Mouse (Mus musculus) CH12.LX (cell line): ENCODE results near the gene Erfe. TPM values are rescaled to one million over a fixed set of nuclear protein-coding genes. Genes with fewer than 3 reads are reported as not detected.

ENCODE experiments used
- DNase-seq: peaks from one replicate; pipeline ENCODE4 v3.0.0-alpha.2; 2013; ENCODE audit errors: extremely low read depth
- H3K27ac ChIP-seq: 2 replicates; pipeline ENCODE4 v1.5.1; 2012; ENCODE audit warnings: low read depth, mild to moderate bottlenecking, control low read depth, moderate library complexity; ENCODE audit not compliant: insufficient read depth
- H3K27me3 ChIP-seq: replicated peaks from 2 replicates; pipeline ENCODE3; 2012; ENCODE audit warnings: inconsistent platforms
- H3K36me3 ChIP-seq, 2 experiments: replicated peaks in 1 of 2; 2 replicates each; pipeline versions ENCODE3 to v1.6.1; 2012; ENCODE audit warnings: inconsistent platforms in 1 of 2, low read length in 1 of 2, mild to moderate bottlenecking in 1 of 2, mixed read lengths in 1 of 2, moderate library complexity in 1 of 2; ENCODE audit not compliant: control insufficient read depth in 1 of 2, insufficient read depth in 1 of 2
- H3K4me1 ChIP-seq, 2 experiments: 2 replicates each; pipeline ENCODE4 v1.6.1; 2012; ENCODE audit warnings: inconsistent platforms in 1 of 2, moderate library complexity in 1 of 2; ENCODE audit not compliant: insufficient read depth in 2 of 2, control insufficient read depth in 1 of 2
- H3K4me2 ChIP-seq: 2 replicates; pipeline ENCODE4 v1.6.1; 2012; ENCODE audit warnings: low read depth, mild to moderate bottlenecking, control low read depth; ENCODE audit not compliant: poor library complexity, insufficient read depth, severe bottlenecking
- H3K4me3 ChIP-seq, 3 experiments: fragments of 150-350 bp in 1 of 3; sonication (generic) in 1 of 3; replicated peaks in 1 of 3; 2 replicates each; pipeline versions ENCODE3 to v1.5.1; 2011 to 2012; ENCODE audit warnings: low read depth in 2 of 3, low read length in 2 of 3, mild to moderate bottlenecking in 2 of 3, moderate library complexity in 2 of 3, control low read depth in 1 of 3, improper control_type of control experiment in 1 of 3, inconsistent platforms in 1 of 3, mixed read lengths in 1 of 3; ENCODE audit not compliant: poor library complexity in 1 of 3
- H3K79me2 ChIP-seq: replicated peaks from 2 replicates; pipeline ENCODE4 v1.6.1; 2012; ENCODE audit warnings: mild to moderate bottlenecking, moderate library complexity; ENCODE audit not compliant: control insufficient read depth, poor library complexity, insufficient read depth, severe bottlenecking; ENCODE audit errors: extremely low read depth
- H3K9ac ChIP-seq: 2 replicates; pipeline ENCODE4 v1.6.1; 2012; ENCODE audit warnings: low read depth, mild to moderate bottlenecking, control low read depth, moderate library complexity; ENCODE audit not compliant: insufficient read depth
- H3K9me3 ChIP-seq: replicated peaks from 2 replicates; pipeline ENCODE3; 2012; ENCODE audit warnings: low read length, inconsistent platforms, mixed read lengths
- BHLHE40 ChIP-seq: IDR thresholded peaks from 2 replicates; pipeline ENCODE4 v1.6.1; 2011; ENCODE audit warnings: mild to moderate bottlenecking, low read depth, low read length, improper control_type of control experiment
- CHD2 ChIP-seq: IDR thresholded peaks from 2 replicates; pipeline ENCODE4 v1.6.1; 2011; ENCODE audit warnings: low read length, improper control_type of control experiment
- ELF1 ChIP-seq: IDR thresholded peaks from 2 replicates; pipeline ENCODE4 v1.6.1; 2014; ENCODE audit warnings: low read depth, mild to moderate bottlenecking, inconsistent platforms, low read length, improper control_type of control experiment
- EP300 ChIP-seq: IDR thresholded peaks from 2 replicates; pipeline ENCODE4 v1.6.1; 2011; ENCODE audit warnings: low read length, improper control_type of control experiment
- ETS1 ChIP-seq: conservative IDR thresholded peaks from 2 replicates; pipeline ENCODE4 v1.6.1; 2012; ENCODE audit warnings: low read depth, mild to moderate bottlenecking, inconsistent platforms, low read length, improper control_type of control experiment, moderate library complexity
- GABPA ChIP-seq: IDR thresholded peaks from 2 replicates; pipeline ENCODE4 v1.6.1; 2012; ENCODE audit warnings: low read depth, low read length, improper control_type of control experiment, inconsistent platforms; ENCODE audit not compliant: insufficient replicate concordance
- HCFC1 ChIP-seq: IDR thresholded peaks from 2 replicates; pipeline ENCODE4 v1.6.1; 2012; ENCODE audit warnings: low read depth, mild to moderate bottlenecking, inconsistent platforms, low read length, improper control_type of control experiment
- IRF4 ChIP-seq: IDR thresholded peaks from 2 replicates; pipeline ENCODE4 v1.6.1; 2014; ENCODE audit warnings: low read depth, mild to moderate bottlenecking, inconsistent platforms, low read length, improper control_type of control experiment
- KAT2A ChIP-seq: IDR thresholded peaks from 2 replicates; pipeline ENCODE4 v1.6.1; 2012; ENCODE audit warnings: low read length, improper control_type of control experiment, inconsistent platforms; ENCODE audit not compliant: insufficient replicate concordance
- MEF2A ChIP-seq: IDR thresholded peaks from 2 replicates; pipeline ENCODE4 v1.6.1; 2014; ENCODE audit warnings: low read depth, mild to moderate bottlenecking, inconsistent platforms, low read length, improper control_type of control experiment, borderline replicate concordance
- MXI1 ChIP-seq: IDR thresholded peaks from 2 replicates; pipeline ENCODE4 v1.6.1; 2011; ENCODE audit warnings: mild to moderate bottlenecking, low read depth, low read length, improper control_type of control experiment
- MYC ChIP-seq: IDR thresholded peaks from 2 replicates; pipeline ENCODE4 v1.6.1; 2011; ENCODE audit warnings: low read depth, mild to moderate bottlenecking, improper control_type of control experiment, low read length
- NELFE ChIP-seq: IDR thresholded peaks from 2 replicates; pipeline ENCODE4 v1.6.1; 2011; ENCODE audit warnings: low read depth, low read length, improper control_type of control experiment
- PAX5 ChIP-seq: IDR thresholded peaks from 2 replicates; pipeline ENCODE4 v1.6.1; 2012; ENCODE audit warnings: low read length, inconsistent platforms, mixed read lengths
- POLR2A ChIP-seq: IDR thresholded peaks from 2 replicates; pipeline ENCODE4 v1.6.1; 2011; ENCODE audit warnings: low read depth, mild to moderate bottlenecking, improper control_type of control experiment, low read length
- RCOR1 ChIP-seq: conservative IDR thresholded peaks from 2 replicates; pipeline ENCODE4 v1.6.1; 2012; ENCODE audit warnings: low read depth, mild to moderate bottlenecking, inconsistent platforms, low read length, improper control_type of control experiment
- SIN3A ChIP-seq: IDR thresholded peaks from 2 replicates; pipeline ENCODE4 v1.6.1; 2012; ENCODE audit warnings: low read length, improper control_type of control experiment, inconsistent platforms
- SMC3 ChIP-seq: IDR thresholded peaks from 2 replicates; pipeline ENCODE4 v1.6.1; 2011; ENCODE audit warnings: low read depth, low read length, improper control_type of control experiment
- TBP ChIP-seq: conservative IDR thresholded peaks from 2 replicates; pipeline ENCODE4 v1.6.1; 2011; ENCODE audit warnings: low read depth, low read length, improper control_type of control experiment
- TCF12 ChIP-seq: IDR thresholded peaks from 2 replicates; pipeline ENCODE4 v1.6.1; 2014; ENCODE audit warnings: low read depth, mild to moderate bottlenecking, inconsistent platforms, low read length, improper control_type of control experiment
- ZKSCAN1 ChIP-seq: IDR thresholded peaks from 2 replicates; pipeline ENCODE4 v1.6.1; 2012; ENCODE audit warnings: low read depth, inconsistent platforms, low read length, improper control_type of control experiment, borderline replicate concordance
- dilution Hi-C: fragments of 300-500 bp; cut with MboI; formaldehyde crosslinking; loops from 2 replicates; pipeline ENCODE4 v1.14.3; 2020; ENCODE audit warnings: low sequenced_read_pairs; ENCODE audit not compliant: extremely low pct_unique_long_range_greater_than_20kb, extremely low pct_ligation_motif_present
- in situ Hi-C: fragments of 300-500 bp; cut with MboI; formaldehyde crosslinking; loops from 3 replicates; pipeline ENCODE4 v1.14.3; 2019; ENCODE audit warnings: low sequenced_read_pairs, low pct_ligation_motif_present, low pct_unique_long_range_greater_than_20kb, mixed read lengths
- polyA plus RNA-seq: library from polyadenylated mRNA; unstranded; fragments of >175 nt; gene quantifications from 2 replicates; pipeline ENCODE4 v1.2.1, GENCODE M21; 2012; ENCODE audit warnings: low read depth; ENCODE audit not compliant: insufficient read length
- total RNA-seq, 2 experiments: library from RNA; depleted of rRNA; stranded (reverse); fragments of 300-350 nt in 1 of 2; fragments of >200 nt in 1 of 2; gene quantifications; 2 replicates each; pipeline ENCODE4 v1.2.3; 2012 to 2014

Erfe gene
- total and polyA plus RNA-seq, 3 experiments: 2.2 to 8.4 (median 2.3) TPM

DNA sequence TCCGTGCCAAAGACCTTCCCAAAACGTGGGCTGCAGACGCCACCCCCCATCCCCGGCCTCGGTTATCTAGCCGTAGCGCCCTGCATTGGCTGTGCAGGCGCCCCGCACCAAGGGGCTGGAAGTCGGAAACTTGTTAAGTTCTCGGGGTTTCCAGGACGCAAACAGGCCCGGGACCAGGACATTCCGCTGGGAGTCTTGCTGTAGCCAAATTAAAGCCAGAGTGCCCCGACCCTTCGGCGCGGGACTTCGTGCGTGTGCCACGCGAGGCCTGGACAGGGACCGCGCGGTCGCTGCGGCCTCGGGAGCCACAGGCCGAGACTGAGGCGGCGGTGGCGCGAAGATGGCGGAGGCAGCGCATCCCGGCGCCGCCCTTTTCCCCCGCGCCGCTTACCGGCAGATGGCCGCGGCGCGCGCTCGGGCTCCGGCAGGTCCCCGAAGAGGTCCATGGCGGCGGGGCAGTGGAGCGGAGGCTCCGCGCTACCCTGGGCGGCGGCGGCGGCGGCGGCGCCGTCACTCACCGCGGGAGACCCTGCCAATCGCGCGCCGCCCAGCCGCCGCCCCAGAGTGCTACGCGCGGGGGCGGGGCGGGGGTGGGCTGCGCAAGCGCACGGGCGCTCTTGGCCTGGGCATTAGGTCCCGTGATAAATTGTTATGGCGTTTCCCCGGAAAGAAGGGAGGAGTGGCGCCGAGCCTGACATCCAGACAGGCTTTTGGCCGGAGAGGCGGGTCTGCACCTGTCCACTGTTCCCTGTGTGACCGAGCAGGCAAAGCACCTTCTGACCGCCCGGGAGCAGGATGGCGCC is 32.2 kb downstream of the Erfe start, which contains the start of gene Ilkap (continued):
- 0 out of 2 replicates have a peak, but pooled peaks have one; percentile 30 for TF ChIP-seq IRF4
- TF ChIP-seq CHD2: no peak
- peak; percentile 18; the same call in 1 of the 2 replicates for TF ChIP-seq MYC
- TF ChIP-seq KAT2A: peak; percentile 59; the same call in 1 of the 2 replicates
- peak; percentile 87 for TF ChIP-seq BHLHE40
- TF ChIP-seq TCF12: peak; percentile 87
- peak; percentile 54; the same call in 1 of the 2 replicates for TF ChIP-seq TBP
- TF ChIP-seq MEF2A: peak; percentile 49; the same call in 1 of the 2 replicates

DNA sequence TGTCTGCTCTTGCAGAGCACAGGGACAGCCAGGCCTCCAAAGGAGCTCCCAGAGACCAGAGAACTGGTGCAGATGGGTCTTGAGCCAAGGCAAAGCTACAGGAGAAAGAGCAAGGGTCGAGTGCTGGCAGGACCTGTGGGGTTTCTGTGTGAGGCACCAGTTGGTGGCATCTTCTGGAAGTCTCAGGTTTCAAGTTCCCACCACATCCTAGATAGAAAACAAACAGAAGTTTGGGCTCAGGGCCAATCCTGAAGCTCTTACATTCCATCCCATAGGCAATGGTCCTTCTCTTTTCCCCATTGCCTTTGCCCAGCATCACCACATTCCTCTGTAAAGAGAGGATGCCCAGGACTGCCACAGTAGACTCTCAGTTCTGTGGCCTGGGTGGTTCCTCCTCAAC is 38.7 kb downstream of the Erfe start:
- dilution Hi-C loops (no loop called here), in situ Hi-C loops (no loop called here)
- H3K36me3 ChIP-seq: no peaks in the 10 kb centered on the region
- no peak for DNase-seq
- H3K79me2 ChIP-seq: no peaks in the 10 kb centered on the region
- H3K4me3 ChIP-seq: no peak overlapping the region
- no peak overlapping the region for H3K27ac ChIP-seq
- H3K9me3 ChIP-seq: peaks cover 1% of the 10 kb centered on the region
- H3K27me3 ChIP-seq: no peaks in the 10 kb centered on the region
- TF ChIP-seq GABPA (no peak), NELFE (no peak), SIN3A (no peak), EP300 (no peak), MXI1 (no peak), POLR2A (no peak), HCFC1 (no peak)
- peaks cover 10 to 34% of the 10 kb centered on the region in 2 experiments for H3K4me1 ChIP-seq
- H3K9ac ChIP-seq: no peak overlapping the region
- no peak overlapping the region for H3K4me2 ChIP-seq

DNA sequence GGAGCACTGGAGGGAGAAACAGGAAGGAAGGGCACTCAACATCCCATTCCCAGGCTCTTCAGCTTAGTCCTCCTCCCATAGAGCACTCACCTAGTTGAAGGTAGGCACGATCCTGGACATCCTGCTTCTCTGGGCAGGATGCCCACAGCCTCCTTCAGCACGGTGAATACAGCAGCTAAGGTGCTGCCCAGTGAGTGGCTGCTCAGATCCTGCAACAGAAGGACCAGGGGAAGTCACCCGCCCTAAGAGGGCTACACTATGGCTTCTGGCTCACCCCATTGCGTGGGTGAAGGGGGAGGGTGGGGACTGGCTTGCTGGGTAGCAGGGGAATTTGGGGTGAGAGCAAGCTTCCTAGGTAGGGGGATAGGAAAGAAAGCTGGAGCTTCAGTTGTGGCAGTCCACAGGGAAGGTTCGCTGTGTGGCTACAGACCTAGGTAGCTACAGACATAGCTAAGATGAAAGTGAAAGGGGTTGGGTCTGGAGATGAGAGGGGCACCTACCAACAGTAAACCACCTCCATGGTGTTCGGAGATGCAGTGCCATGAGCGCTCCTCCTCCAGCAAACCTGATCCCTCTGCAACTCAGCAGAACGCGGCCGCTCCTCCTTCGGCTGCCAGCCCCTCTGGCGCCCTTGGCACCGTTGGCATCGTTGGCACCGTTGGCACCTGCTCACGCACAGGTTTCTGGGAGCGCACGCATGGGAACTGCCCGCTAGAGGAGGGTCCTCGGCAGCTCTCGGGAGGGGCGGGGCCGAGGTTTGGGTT is 39.4 kb downstream of the Erfe start:
- TF ChIP-seq ETS1 (no peak), SMC3 (no peak), BHLHE40 (no peak), HCFC1 (no peak), ELF1 (no peak), RCOR1 (no peak), EP300 (no peak), PAX5 (no peak), ZKSCAN1 (no peak)
- dilution Hi-C loops: no loop called here
- no peaks in the 10 kb centered on the region for H3K36me3 ChIP-seq

More for the DNA sequence above, 39.4 kb downstream of the Erfe start:
- no peak for DNase-seq
- Histone ChIP-seq H3K4me2 (no peak overlapping the region), H3K4me1 (peaks cover 10 to 34% of the 10 kb centered on the region in 2 experiments), H3K27ac (no peak overlapping the region), H3K79me2 (no peaks in the 10 kb centered on the region), H3K27me3 (no peaks in the 10 kb centered on the region), H3K9me3 (no peaks in the 10 kb centered on the region), H3K4me3 (peak overlapping the region in 1 of 3 experiments; percentile 25), H3K9ac (no peak overlapping the region)
- in situ Hi-C loops: no loop called here
